Mouse (Mus musculus): ENCODE data around the gene E130114P18Rik. TPM values are rescaled to one million over a fixed set of nuclear protein-coding genes. Genes with fewer than 3 reads are reported as not detected.

E130114P18Rik gene
- polyA plus RNA-seq, 1 experiment from 2014 or later, result 0.08 TPM

DNA sequence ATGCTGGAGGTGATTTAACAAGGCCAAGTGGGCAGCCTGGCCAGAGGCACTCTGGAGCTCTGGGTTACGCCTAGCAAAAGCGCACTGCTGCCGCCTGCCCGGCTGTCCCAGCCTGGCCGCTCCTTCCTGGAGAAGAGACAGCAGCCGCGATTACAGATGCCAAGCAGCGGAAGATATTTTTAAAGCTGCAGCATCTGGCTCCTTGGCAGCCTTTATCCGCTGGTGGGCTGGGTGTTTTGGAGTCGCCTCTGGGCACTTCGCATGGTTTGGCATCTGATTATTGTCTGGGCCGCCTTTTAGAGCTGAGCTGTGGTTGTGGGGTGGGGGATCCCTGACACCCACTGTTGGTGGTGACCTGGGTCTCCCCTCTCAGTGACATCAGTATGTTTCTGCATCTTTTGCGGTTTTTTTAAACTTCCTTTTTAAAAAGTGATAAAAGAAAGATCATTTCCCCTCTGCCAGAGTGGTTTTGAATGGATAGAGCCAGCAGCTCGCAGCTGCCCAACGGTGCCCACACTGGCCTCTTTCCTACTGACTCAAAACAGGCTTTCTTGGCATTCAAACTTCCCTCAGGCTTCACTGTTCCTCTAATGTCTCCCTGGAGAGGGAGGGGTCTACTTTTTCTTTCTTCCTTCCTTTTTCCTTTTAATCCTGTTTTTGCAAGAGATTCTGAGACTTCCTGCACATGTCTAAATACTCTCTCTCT, 159.1 kb downstream of the E130114P18Rik start:
- Histone ChIP-seq H3K4me2 (ENCODE audit: low read depth, low read length) (no peak overlapping the region), H3K9ac (ENCODE audit: low read depth, low read length) (no peak overlapping the region), H3K4me3 (ENCODE audit: low read depth, low read length) (no peak overlapping the region), H3K9me3 (replicated peaks; ENCODE audit: control insufficient read depth, low read length) (no peaks in the 10 kb centered on the region), H3K27ac (ENCODE audit: low read length) (no peak overlapping the region), H3K36me3 (ENCODE audit: control insufficient read depth, insufficient read depth) (no peaks in the 10 kb centered on the region), H3K27me3 (ENCODE audit: control insufficient read depth, insufficient read depth, low read depth, low read length) (no peaks in the 10 kb centered on the region; the same call in 1 of the 2 replicates), H3K4me1 (ENCODE audit: control insufficient read depth, low read depth, low read length) (no peaks in the 10 kb centered on the region)
- no peak for ATAC-seq (ENCODE audit: low read depth)
- 37% methylated on average over 15 of the region's 15 CpGs for WGBS (ENCODE audit: insufficient replicate concordance)

DNA sequence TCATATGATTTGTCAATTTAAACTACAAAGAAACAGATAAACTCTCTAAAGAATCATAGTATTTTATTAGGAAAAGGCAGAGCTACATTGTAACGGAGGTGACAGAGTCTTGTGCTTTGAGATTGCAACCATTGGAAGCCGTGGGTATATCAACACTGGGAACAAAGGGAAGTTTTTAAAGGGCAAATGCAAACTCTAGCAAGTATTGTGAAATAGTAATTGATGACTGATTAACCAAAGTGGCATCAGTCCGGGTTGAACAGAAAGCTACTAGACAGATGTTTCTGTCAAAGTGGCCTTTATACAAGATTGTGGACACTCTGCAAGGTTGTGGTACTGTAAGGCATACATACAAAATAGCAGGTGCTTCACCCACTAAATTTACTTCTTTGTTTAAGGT, 162.8 kb downstream of the E130114P18Rik start:
- no peaks in the 10 kb centered on the region for H3K36me3 ChIP-seq (ENCODE audit: control insufficient read depth, insufficient read depth)
- no peaks in the 10 kb centered on the region; the same call in 1 of the 2 replicates for H3K27me3 ChIP-seq (ENCODE audit: control insufficient read depth, insufficient read depth, low read depth, low read length)
- no peaks in the 10 kb centered on the region for H3K4me1 ChIP-seq (ENCODE audit: control insufficient read depth, low read depth, low read length)
- ATAC-seq (ENCODE audit: low read depth), result peak; percentile 62
- H3K4me2 ChIP-seq (ENCODE audit: low read depth, low read length), result no peak overlapping the region
- no peak overlapping the region for H3K27ac ChIP-seq (ENCODE audit: low read length)
- no peak overlapping the region for H3K4me3 ChIP-seq (ENCODE audit: low read depth, low read length)
- WGBS (ENCODE audit: insufficient replicate concordance), result 45% methylated on average over 3 of the region's 3 CpGs
- H3K9ac ChIP-seq (ENCODE audit: low read depth, low read length), result no peak overlapping the region
- no peaks in the 10 kb centered on the region for H3K9me3 ChIP-seq (replicated peaks; ENCODE audit: control insufficient read depth, low read length)

DNA sequence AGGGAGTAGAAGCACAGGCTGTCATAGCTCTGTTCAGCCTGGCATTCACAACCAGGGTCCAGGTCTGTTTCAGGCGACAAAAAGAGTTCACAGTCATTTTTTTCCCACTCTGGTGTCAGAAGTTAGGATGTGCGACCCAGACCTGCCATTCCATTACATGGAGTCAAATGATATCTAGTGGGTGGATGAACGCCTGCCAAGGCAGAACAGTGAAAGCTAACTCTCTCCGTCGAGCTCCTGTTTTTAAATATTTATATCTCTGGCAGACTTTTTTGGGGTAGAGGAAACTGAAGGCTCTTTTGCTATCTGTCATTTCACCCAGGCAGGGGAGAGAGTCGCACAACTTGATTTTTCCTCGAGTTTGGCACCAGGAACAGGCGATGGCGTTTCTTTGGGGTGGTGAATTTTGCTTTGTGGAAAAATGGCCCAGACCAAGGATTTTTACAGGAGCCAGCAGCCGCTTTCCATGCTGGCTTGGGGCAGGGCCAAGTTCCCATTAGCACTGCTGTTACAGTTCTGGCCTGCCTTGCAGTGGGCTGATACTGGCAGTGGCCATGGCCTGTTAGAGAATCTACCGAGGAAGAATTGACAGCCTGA, 166.5 kb downstream of the E130114P18Rik start:
- Histone ChIP-seq H3K4me3 (ENCODE audit: low read depth, low read length) (no peak overlapping the region), H3K9ac (ENCODE audit: low read depth, low read length) (no peak overlapping the region), H3K9me3 (replicated peaks; ENCODE audit: control insufficient read depth, low read length) (no peaks in the 10 kb centered on the region), H3K27ac (ENCODE audit: low read length) (no peak overlapping the region), H3K27me3 (ENCODE audit: control insufficient read depth, insufficient read depth, low read depth, low read length) (no peaks in the 10 kb centered on the region), H3K4me1 (ENCODE audit: control insufficient read depth, low read depth, low read length) (no peaks in the 10 kb centered on the region), H3K4me2 (ENCODE audit: low read depth, low read length) (no peak overlapping the region), H3K36me3 (ENCODE audit: control insufficient read depth, insufficient read depth) (no peaks in the 10 kb centered on the region)
- 67% methylated on average over 11 of the region's 11 CpGs for WGBS (ENCODE audit: insufficient replicate concordance)
- no peak for ATAC-seq (ENCODE audit: low read depth)

DNA sequence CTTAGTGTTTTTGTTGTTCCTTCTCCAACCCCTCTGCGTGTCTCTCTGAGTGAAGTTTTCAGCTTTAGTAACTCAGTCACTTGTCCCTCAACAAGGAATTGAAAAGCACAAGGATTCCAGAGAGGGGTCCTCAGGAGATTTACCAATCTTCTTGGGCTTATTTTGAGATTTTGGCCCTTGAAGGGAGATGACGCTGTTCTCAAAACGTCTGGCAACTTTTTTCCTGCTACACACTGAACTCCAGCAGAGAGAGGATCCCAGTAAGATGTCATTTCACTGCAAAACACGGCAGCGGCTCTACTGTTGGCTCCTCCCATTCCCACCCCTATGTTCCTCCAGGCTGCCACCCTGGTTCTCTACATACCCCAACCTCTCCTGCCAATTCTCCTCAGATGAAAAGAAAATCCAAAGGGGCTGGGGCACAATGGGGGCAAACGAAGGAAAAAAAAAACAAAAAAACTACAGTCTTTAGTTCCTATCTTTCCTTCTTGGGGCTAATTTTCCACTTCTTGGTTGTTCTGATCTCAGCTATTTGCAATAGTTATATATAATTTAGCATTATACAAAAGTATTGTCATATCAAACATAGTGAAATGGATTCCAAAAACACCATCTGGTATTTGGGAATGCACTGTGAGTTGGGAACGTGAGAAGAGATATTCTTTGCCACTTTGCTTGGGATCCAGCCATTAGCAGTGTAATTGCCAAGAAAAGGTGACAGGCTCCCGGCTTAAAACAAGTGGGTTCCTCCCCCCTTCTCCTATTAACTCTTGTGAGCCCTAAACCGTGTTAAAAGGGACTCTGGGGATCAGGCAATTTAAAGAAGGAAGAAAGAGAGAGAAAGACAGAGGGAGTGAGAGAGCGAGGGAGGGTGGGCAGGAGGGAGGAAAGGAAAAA, 167.8 kb downstream of the E130114P18Rik start:
- H3K36me3 ChIP-seq (ENCODE audit: control insufficient read depth, insufficient read depth), result no peaks in the 10 kb centered on the region
- no peak overlapping the region for H3K27ac ChIP-seq (ENCODE audit: low read length)
- 42% methylated on average over 10 of the region's 10 CpGs for WGBS (ENCODE audit: insufficient replicate concordance)
- H3K9ac ChIP-seq (ENCODE audit: low read depth, low read length), result no peak overlapping the region
- no peaks in the 10 kb centered on the region for H3K9me3 ChIP-seq (replicated peaks; ENCODE audit: control insufficient read depth, low read length)
- no peak overlapping the region for H3K4me2 ChIP-seq (ENCODE audit: low read depth, low read length)
- H3K27me3 ChIP-seq (ENCODE audit: control insufficient read depth, insufficient read depth, low read depth, low read length), result no peaks in the 10 kb centered on the region
- H3K4me1 ChIP-seq (ENCODE audit: control insufficient read depth, low read depth, low read length), result no peaks in the 10 kb centered on the region
- no peak for ATAC-seq (ENCODE audit: low read depth)
- no peak overlapping the region for H3K4me3 ChIP-seq (ENCODE audit: low read depth, low read length)

DNA sequence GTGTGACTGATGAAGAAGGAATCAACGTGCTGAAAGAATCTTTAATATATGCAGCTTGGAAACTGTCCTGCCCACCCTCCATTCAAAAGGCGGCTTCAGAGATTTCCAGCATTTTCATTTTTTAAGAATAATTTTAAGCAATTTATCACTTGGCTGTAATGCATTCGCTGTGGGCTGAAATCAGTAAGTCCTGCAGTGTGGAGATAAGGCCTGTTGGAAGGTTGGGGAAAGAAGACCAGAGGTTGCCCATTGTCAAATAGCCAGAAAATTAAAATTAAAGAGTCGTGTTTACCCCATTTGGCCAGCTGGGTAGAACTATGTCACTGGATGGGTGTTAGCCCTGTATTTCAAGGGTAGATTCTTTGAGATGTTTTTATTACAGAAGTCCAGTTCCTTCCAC, 168.5 kb downstream of the E130114P18Rik start:
- Histone ChIP-seq H3K27me3 (ENCODE audit: control insufficient read depth, insufficient read depth, low read depth, low read length) (no peaks in the 10 kb centered on the region), H3K27ac (ENCODE audit: low read length) (no peak overlapping the region), H3K9ac (ENCODE audit: low read depth, low read length) (no peak overlapping the region), H3K36me3 (ENCODE audit: control insufficient read depth, insufficient read depth) (no peaks in the 10 kb centered on the region), H3K9me3 (replicated peaks; ENCODE audit: control insufficient read depth, low read length) (no peaks in the 10 kb centered on the region), H3K4me2 (ENCODE audit: low read depth, low read length) (no peak overlapping the region), H3K4me1 (ENCODE audit: control insufficient read depth, low read depth, low read length) (no peaks in the 10 kb centered on the region), H3K4me3 (ENCODE audit: low read depth, low read length) (no peak overlapping the region)
- no peak for ATAC-seq (ENCODE audit: low read depth)
- 33% methylated on average over 4 of the region's 4 CpGs for whole genome bisulfite sequencing (ENCODE audit: insufficient replicate concordance)

DNA sequence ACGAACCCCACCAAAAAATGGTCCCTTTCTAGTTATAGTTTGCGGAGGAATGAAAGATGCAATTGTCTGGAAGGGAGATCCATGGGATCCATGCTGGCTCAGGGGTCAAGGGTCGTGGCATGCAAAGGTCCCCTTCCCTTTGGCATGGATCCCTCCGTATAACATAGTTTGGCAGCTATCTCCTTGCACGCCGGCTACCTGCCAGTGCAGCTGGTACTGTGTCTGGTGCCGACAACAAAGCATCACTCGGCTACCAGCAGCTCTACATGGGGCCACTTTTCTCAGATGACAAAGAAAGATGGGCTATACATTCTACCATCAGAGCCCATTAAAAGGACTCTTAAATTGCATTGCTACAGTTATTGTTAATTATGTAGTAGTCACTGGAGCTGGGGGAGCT, 169.2 kb downstream of the E130114P18Rik start:
- 70% methylated on average over 8 of the region's 8 CpGs for WGBS (ENCODE audit: insufficient replicate concordance)
- Histone ChIP-seq H3K9ac (ENCODE audit: low read depth, low read length) (no peak overlapping the region), H3K9me3 (replicated peaks; ENCODE audit: control insufficient read depth, low read length) (no peaks in the 10 kb centered on the region), H3K27ac (ENCODE audit: low read length) (no peak overlapping the region), H3K36me3 (ENCODE audit: control insufficient read depth, insufficient read depth) (no peaks in the 10 kb centered on the region), H3K4me3 (ENCODE audit: low read depth, low read length) (no peak overlapping the region), H3K27me3 (ENCODE audit: control insufficient read depth, insufficient read depth, low read depth, low read length) (no peaks in the 10 kb centered on the region), H3K4me2 (ENCODE audit: low read depth, low read length) (no peak overlapping the region), H3K4me1 (ENCODE audit: control insufficient read depth, low read depth, low read length) (no peaks in the 10 kb centered on the region)
- ATAC-seq (ENCODE audit: low read depth), result no peak

DNA sequence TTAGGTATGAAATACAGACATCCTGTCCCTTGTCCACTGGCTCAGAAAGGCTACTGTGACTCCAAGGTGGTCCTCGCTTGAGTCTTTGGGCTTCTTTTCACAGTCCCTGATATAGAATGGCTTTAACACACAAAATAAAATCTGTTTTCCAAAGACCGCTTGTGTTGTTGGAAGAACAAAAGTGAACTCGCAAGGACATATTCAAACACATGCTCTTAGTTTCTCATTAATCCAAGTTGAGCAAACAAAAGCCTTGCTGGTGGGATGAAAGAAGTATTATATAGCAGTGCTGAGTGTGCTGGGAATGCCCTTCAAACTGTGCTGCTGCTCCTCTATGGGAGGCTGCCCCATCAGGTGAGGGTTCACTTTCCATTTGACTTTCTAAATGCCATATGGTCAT, 169.7 kb downstream of the E130114P18Rik start:
- Histone ChIP-seq H3K36me3 (ENCODE audit: control insufficient read depth, insufficient read depth) (no peaks in the 10 kb centered on the region), H3K4me3 (ENCODE audit: low read depth, low read length) (no peak overlapping the region), H3K9me3 (replicated peaks; ENCODE audit: control insufficient read depth, low read length) (no peaks in the 10 kb centered on the region), H3K9ac (ENCODE audit: low read depth, low read length) (no peak overlapping the region), H3K4me2 (ENCODE audit: low read depth, low read length) (no peak overlapping the region), H3K27ac (ENCODE audit: low read length) (no peak overlapping the region), H3K27me3 (ENCODE audit: control insufficient read depth, insufficient read depth, low read depth, low read length) (no peaks in the 10 kb centered on the region), H3K4me1 (ENCODE audit: control insufficient read depth, low read depth, low read length) (no peaks in the 10 kb centered on the region)
- no peak for ATAC-seq (ENCODE audit: low read depth)
- 62% methylated on average over 3 of the region's 3 CpGs for WGBS (ENCODE audit: insufficient replicate concordance)

DNA sequence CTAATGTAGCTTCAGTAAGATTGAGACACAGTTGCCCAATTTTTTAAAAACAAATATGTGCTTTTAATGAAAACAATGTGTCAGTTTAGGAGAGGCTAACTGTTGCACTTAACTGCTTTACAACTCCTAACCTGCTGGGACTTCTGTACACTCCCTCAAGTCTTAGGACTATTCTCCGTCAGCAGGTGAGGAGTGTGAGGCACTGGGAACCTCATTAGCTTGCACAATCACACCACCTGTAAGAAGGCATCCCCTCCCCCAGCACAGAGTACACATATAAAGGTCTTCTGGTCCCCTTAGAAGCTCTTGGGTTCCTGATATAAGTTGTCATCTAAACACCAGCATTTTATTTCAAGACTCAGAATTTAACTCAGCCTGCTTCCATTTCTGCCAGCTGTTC, 170.7 kb downstream of the E130114P18Rik start:
- H3K27me3 ChIP-seq (ENCODE audit: control insufficient read depth, insufficient read depth, low read depth, low read length), result no peaks in the 10 kb centered on the region
- WGBS (ENCODE audit: insufficient replicate concordance), result 70% methylated on average over 1 of the region's 1 CpGs
- no peak overlapping the region for H3K4me2 ChIP-seq (ENCODE audit: low read depth, low read length)
- H3K9me3 ChIP-seq (replicated peaks; ENCODE audit: control insufficient read depth, low read length), result no peaks in the 10 kb centered on the region
- no peak overlapping the region for H3K4me3 ChIP-seq (ENCODE audit: low read depth, low read length)
- no peak overlapping the region for H3K27ac ChIP-seq (ENCODE audit: low read length)
- H3K4me1 ChIP-seq (ENCODE audit: control insufficient read depth, low read depth, low read length), result no peaks in the 10 kb centered on the region
- no peak for ATAC-seq (ENCODE audit: low read depth)
- no peak overlapping the region for H3K9ac ChIP-seq (ENCODE audit: low read depth, low read length)
- no peaks in the 10 kb centered on the region for H3K36me3 ChIP-seq (ENCODE audit: control insufficient read depth, insufficient read depth)

DNA sequence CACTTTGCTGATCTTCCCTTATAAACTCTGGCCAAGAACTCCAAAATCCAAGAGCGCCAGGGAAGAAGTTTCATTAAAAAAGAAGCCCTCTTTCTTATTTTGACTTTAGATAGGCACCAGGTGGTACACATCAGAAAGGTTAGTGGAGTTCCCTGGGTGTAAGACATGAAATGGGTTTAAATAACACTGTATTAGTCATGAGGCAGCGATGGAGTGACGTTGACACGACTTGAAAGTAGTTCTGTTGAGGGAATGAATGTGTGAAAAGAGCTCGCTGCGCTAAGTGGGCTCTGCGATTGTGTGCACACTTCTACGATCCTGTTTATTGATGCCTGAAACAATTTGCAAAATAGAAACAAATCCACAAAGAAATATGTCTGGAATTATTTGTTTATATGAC, 171.4 kb downstream of the E130114P18Rik start:
- no peak for ATAC-seq (ENCODE audit: low read depth)
- Histone ChIP-seq H3K27ac (ENCODE audit: low read length) (no peak overlapping the region), H3K36me3 (ENCODE audit: control insufficient read depth, insufficient read depth) (no peaks in the 10 kb centered on the region), H3K27me3 (ENCODE audit: control insufficient read depth, insufficient read depth, low read depth, low read length) (no peaks in the 10 kb centered on the region), H3K9ac (ENCODE audit: low read depth, low read length) (no peak overlapping the region), H3K4me2 (ENCODE audit: low read depth, low read length) (no peak overlapping the region), H3K9me3 (replicated peaks; ENCODE audit: control insufficient read depth, low read length) (no peaks in the 10 kb centered on the region), H3K4me1 (ENCODE audit: control insufficient read depth, low read depth, low read length) (peaks cover 3% of the 10 kb centered on the region; the same call in 1 of the 2 replicates), H3K4me3 (ENCODE audit: low read depth, low read length) (no peak overlapping the region)
- 77% methylated on average over 8 of the region's 8 CpGs for WGBS (ENCODE audit: insufficient replicate concordance)
